Mouse (Mus musculus): ENCODE results near the gene Cdh6. TPM values are rescaled to one million over a fixed set of nuclear protein-coding genes. Genes with fewer than 3 reads are reported as not detected.

Cdh6 gene
- polyA plus RNA-seq, 1 experiment from 2014 or later: 2.0 TPM

DNA sequence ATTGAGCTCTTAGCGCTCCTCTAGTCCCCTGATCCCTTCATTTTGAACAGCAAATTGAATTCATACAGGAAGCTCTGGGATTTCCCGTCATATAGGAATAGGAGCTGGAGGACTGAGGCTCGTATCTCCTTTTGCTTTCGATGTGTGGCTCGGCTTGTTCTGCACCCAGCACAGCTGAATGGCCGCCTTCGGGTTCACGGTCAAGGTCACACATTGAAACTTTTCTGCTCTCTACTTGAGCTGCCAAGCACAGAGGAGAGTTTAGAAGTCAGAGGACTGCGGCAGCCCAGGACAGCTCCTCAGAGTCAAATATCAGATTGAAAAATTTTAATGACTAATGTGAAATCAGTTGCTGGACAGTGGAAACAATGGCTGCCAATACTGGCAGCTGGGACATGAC is 88.7 kb downstream of the Cdh6 start:
- ATAC-seq (ENCODE audit: insufficient number of reproducible peaks, insufficient read depth, low FRiP score, low read depth): no peak
- Histone ChIP-seq H3K36me3 (ENCODE audit: control insufficient read depth, insufficient read depth, low read length) (no peaks in the 10 kb centered on the region), H3K4me3 (ENCODE audit: control insufficient read depth in 1 of 2, insufficient read depth in 1 of 2, low read depth in 1 of 2, low read length in 2 of 2) (no peak overlapping the region), H3K4me2 (ENCODE audit: low read length) (no peak overlapping the region), H3K9me3 (ENCODE audit: control insufficient read depth, low read length) (no peaks in the 10 kb centered on the region), H3K9ac (ENCODE audit: low read length) (no peak overlapping the region), H3K27ac (replicated peaks in 1 of 2; ENCODE audit: control insufficient read depth in 1 of 2, insufficient read depth in 1 of 2, low read depth in 2 of 2, low read length in 2 of 2) (no peak overlapping the region), H3K27me3 (ENCODE audit: control insufficient read depth, insufficient read depth, low read length) (no peaks in the 10 kb centered on the region), H3K4me1 (ENCODE audit: control insufficient read depth in 2 of 2, insufficient read depth in 2 of 2, low read length in 2 of 2) (peaks cover 0 to 4% of the 10 kb centered on the region in 2 experiments; a peak in 1 of 4 replicates)
- 80% methylated on average over 9 of the region's 9 CpGs for WGBS

DNA sequence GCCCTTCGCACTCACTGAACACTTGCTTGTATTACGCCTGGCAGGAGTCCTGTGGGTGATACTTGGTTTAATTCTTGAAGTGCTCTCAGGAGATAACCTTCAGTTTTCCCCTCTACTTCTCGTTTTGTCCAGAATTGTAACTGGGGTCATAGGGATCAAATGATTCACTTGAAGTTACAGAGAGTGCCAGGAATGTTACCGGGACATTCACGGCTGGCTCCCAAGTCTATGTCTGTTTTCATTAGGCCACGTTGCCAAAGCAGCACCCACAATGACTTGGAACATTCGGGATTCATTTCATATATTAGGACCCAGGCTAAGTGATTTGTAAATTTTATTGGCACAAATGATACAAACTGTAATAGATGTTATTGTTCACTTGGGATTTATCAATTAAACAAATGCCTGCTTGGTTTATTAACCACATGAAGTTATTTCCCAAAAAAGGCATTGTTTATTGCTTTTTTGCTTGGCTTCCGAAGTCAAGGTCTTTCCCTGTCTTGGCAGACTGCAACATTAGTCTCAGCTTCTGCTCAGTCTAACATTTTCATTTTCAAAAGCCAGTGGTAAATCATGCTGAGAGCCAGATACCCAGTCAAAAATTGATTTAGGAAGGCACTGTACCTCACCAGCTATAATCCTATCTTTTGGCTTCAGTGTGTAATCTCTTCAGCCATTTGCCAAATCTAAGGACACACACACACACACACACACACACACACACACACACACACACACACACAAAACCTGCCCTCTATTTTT is 96.4 kb downstream of the Cdh6 start:
- Histone ChIP-seq H3K27me3 (ENCODE audit: control insufficient read depth, insufficient read depth, low read length) (no peaks in the 10 kb centered on the region), H3K4me2 (ENCODE audit: low read length) (no peak overlapping the region), H3K27ac (replicated peaks in 1 of 2; ENCODE audit: control insufficient read depth in 1 of 2, insufficient read depth in 1 of 2, low read depth in 2 of 2, low read length in 2 of 2) (no peak overlapping the region), H3K9ac (ENCODE audit: low read length) (no peak overlapping the region), H3K4me1 (ENCODE audit: control insufficient read depth in 2 of 2, insufficient read depth in 2 of 2, low read length in 2 of 2) (no peaks in the 10 kb centered on the region; a peak in 1 of 4 replicates), H3K4me3 (ENCODE audit: control insufficient read depth in 1 of 2, insufficient read depth in 1 of 2, low read depth in 1 of 2, low read length in 2 of 2) (no peak overlapping the region), H3K9me3 (ENCODE audit: control insufficient read depth, low read length) (no peaks in the 10 kb centered on the region), H3K36me3 (ENCODE audit: control insufficient read depth, insufficient read depth, low read length) (no peaks in the 10 kb centered on the region)
- no peak for ATAC-seq (ENCODE audit: insufficient number of reproducible peaks, insufficient read depth, low FRiP score, low read depth)
- WGBS: 61% methylated on average over 8 of the region's 8 CpGs

DNA sequence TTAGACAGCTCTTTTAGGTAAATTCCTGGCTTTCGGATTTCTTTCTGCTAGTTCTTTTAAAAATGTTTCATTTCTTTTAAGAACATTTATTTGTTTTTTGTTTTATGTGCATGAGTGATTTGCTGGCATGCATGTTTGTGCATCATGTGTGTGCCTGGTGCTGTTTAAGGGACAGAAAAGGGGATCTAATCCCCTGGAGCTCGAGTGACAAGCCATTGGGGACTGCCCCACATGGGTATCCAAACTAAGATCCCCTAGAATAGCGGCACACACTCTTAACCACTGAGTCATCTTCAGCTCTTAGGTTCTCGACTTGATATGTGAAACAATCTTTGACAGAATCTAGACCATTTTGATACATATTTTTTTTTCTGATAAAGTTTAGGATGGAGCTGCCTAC is 99.4 kb downstream of the Cdh6 start:
- Histone ChIP-seq H3K27ac (replicated peaks in 1 of 2; ENCODE audit: control insufficient read depth in 1 of 2, insufficient read depth in 1 of 2, low read depth in 2 of 2, low read length in 2 of 2) (no peak overlapping the region), H3K4me3 (ENCODE audit: control insufficient read depth in 1 of 2, insufficient read depth in 1 of 2, low read depth in 1 of 2, low read length in 2 of 2) (no peak overlapping the region), H3K9me3 (ENCODE audit: control insufficient read depth, low read length) (no peaks in the 10 kb centered on the region), H3K36me3 (ENCODE audit: control insufficient read depth, insufficient read depth, low read length) (no peaks in the 10 kb centered on the region), H3K9ac (ENCODE audit: low read length) (no peak overlapping the region), H3K4me1 (ENCODE audit: control insufficient read depth in 2 of 2, insufficient read depth in 2 of 2, low read length in 2 of 2) (no peaks in the 10 kb centered on the region; a peak in 1 of 4 replicates), H3K27me3 (ENCODE audit: control insufficient read depth, insufficient read depth, low read length) (no peaks in the 10 kb centered on the region), H3K4me2 (ENCODE audit: low read length) (no peak overlapping the region)
- no peak for ATAC-seq (ENCODE audit: insufficient number of reproducible peaks, insufficient read depth, low FRiP score, low read depth)
- WGBS: 73% methylated on average over 4 of the region's 4 CpGs

DNA sequence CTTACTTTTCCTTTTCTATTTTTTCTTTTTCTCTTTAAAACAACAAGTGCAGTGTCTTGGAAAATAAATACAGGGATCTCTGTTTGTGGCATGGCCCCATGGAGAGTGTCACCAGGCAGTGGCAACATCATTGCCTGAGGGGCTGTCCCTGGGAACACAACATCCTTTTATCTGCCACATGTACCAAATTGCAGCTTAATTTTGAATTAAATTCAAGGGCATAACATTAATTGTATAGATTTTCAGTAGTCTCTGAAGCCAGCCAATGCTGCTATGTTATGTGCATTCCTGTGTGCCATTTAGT is 105.3 kb downstream of the Cdh6 start:
- ATAC-seq (ENCODE audit: insufficient number of reproducible peaks, insufficient read depth, low FRiP score, low read depth): no peak
- H3K27ac ChIP-seq (replicated peaks in 1 of 2; ENCODE audit: control insufficient read depth in 1 of 2, insufficient read depth in 1 of 2, low read depth in 2 of 2, low read length in 2 of 2): no peak overlapping the region
- peaks cover 0 to 7% of the 10 kb centered on the region in 2 experiments; a peak in 3 of 4 replicates for H3K4me1 ChIP-seq (ENCODE audit: control insufficient read depth in 2 of 2, insufficient read depth in 2 of 2, low read length in 2 of 2)
- no peak overlapping the region for H3K9ac ChIP-seq (ENCODE audit: low read length)
- peak overlapping the region; percentile 64 for H3K4me2 ChIP-seq (ENCODE audit: low read length)
- H3K9me3 ChIP-seq (ENCODE audit: control insufficient read depth, low read length): no peaks in the 10 kb centered on the region
- H3K4me3 ChIP-seq (ENCODE audit: control insufficient read depth in 1 of 2, insufficient read depth in 1 of 2, low read depth in 1 of 2, low read length in 2 of 2): no peak overlapping the region
- H3K36me3 ChIP-seq (ENCODE audit: control insufficient read depth, insufficient read depth, low read length): no peaks in the 10 kb centered on the region
- H3K27me3 ChIP-seq (ENCODE audit: control insufficient read depth, insufficient read depth, low read length): no peaks in the 10 kb centered on the region

GRCm38 (mm10) chr15:13067429-13068212 is 105.9 kb downstream of the Cdh6 start:
- Histone ChIP-seq H3K4me3 (ENCODE audit: control insufficient read depth in 1 of 2, insufficient read depth in 1 of 2, low read depth in 1 of 2, low read length in 2 of 2) (peak overlapping the region; percentile 35 to 38), H3K4me1 (ENCODE audit: control insufficient read depth in 2 of 2, insufficient read depth in 2 of 2, low read length in 2 of 2) (peaks cover 0 to 7% of the 10 kb centered on the region in 2 experiments; a peak in 3 of 4 replicates), H3K27me3 (ENCODE audit: control insufficient read depth, insufficient read depth, low read length) (no peaks in the 10 kb centered on the region), H3K27ac (replicated peaks in 1 of 2; ENCODE audit: control insufficient read depth in 1 of 2, insufficient read depth in 1 of 2, low read depth in 2 of 2, low read length in 2 of 2) (no peak overlapping the region), H3K9ac (ENCODE audit: low read length) (peak overlapping the region; percentile 48; the same call in 1 of the 2 replicates), H3K9me3 (ENCODE audit: control insufficient read depth, low read length) (no peaks in the 10 kb centered on the region), H3K4me2 (ENCODE audit: low read length) (peak overlapping the region; percentile 64), H3K36me3 (ENCODE audit: control insufficient read depth, insufficient read depth, low read length) (no peaks in the 10 kb centered on the region)
- ATAC-seq (ENCODE audit: insufficient number of reproducible peaks, insufficient read depth, low FRiP score, low read depth): no peak
- WGBS: 39% methylated on average over 20 of the region's 20 CpGs

- 73% methylated on average over 9 of the region's 9 CpGs for WGBS
- H3K4me3 ChIP-seq (ENCODE audit: control insufficient read depth in 1 of 2, insufficient read depth in 1 of 2, low read depth in 1 of 2, low read length in 2 of 2): no peak overlapping the region
- no peak for ATAC-seq (ENCODE audit: insufficient number of reproducible peaks, insufficient read depth, low FRiP score, low read depth)
- peaks cover 0 to 7% of the 10 kb centered on the region in 2 experiments; a peak in 3 of 4 replicates for H3K4me1 ChIP-seq (ENCODE audit: control insufficient read depth in 2 of 2, insufficient read depth in 2 of 2, low read length in 2 of 2)
- H3K27ac ChIP-seq (replicated peaks in 1 of 2; ENCODE audit: control insufficient read depth in 1 of 2, insufficient read depth in 1 of 2, low read depth in 2 of 2, low read length in 2 of 2): no peak overlapping the region
- H3K4me2 ChIP-seq (ENCODE audit: low read length): no peak overlapping the region
- no peaks in the 10 kb centered on the region for H3K27me3 ChIP-seq (ENCODE audit: control insufficient read depth, insufficient read depth, low read length)
- H3K9ac ChIP-seq (ENCODE audit: low read length): no peak overlapping the region
- H3K9me3 ChIP-seq (ENCODE audit: control insufficient read depth, low read length): no peaks in the 10 kb centered on the region
- no peaks in the 10 kb centered on the region for H3K36me3 ChIP-seq (ENCODE audit: control insufficient read depth, insufficient read depth, low read length)
Measured at GRCm38 (mm10) chr15:13066765-13067164, 106.7 kb downstream of the Cdh6 start.

GRCm38 (mm10) chr15:13063633-13064032 is 109.8 kb downstream of the Cdh6 start:
- Histone ChIP-seq H3K9me3 (ENCODE audit: control insufficient read depth, low read length) (no peaks in the 10 kb centered on the region), H3K36me3 (ENCODE audit: control insufficient read depth, insufficient read depth, low read length) (no peaks in the 10 kb centered on the region), H3K27ac (replicated peaks in 1 of 2; ENCODE audit: control insufficient read depth in 1 of 2, insufficient read depth in 1 of 2, low read depth in 2 of 2, low read length in 2 of 2) (no peak overlapping the region), H3K4me1 (ENCODE audit: control insufficient read depth in 2 of 2, insufficient read depth in 2 of 2, low read length in 2 of 2) (peaks cover 2 to 7% of the 10 kb centered on the region in 2 experiments), H3K27me3 (ENCODE audit: control insufficient read depth, insufficient read depth, low read length) (no peaks in the 10 kb centered on the region), H3K9ac (ENCODE audit: low read length) (no peak overlapping the region), H3K4me2 (ENCODE audit: low read length) (no peak overlapping the region), H3K4me3 (ENCODE audit: control insufficient read depth in 1 of 2, insufficient read depth in 1 of 2, low read depth in 1 of 2, low read length in 2 of 2) (no peak overlapping the region)
- 94% methylated on average over 13 of the region's 13 CpGs for WGBS
- ATAC-seq (ENCODE audit: insufficient number of reproducible peaks, insufficient read depth, low FRiP score, low read depth): no peak

All from heart, embryonic 14.5 days (tissue).